Mouse (Mus musculus) central nervous system, embryonic 14 days (tissue): Measurements from ENCODE around the gene Slc51b. TPM values are rescaled to one million over a fixed set of nuclear protein-coding genes. Genes with fewer than 3 reads are reported as not detected.

Experiments used
- polyA plus RNA-seq: library from polyadenylated mRNA; depleted of rRNA; stranded (reverse); fragments of >200 nt; gene quantifications from 2 replicates; pipeline ENCODE4 v1.2.3, GENCODE M21; 2012; rRNA removed

The Slc51b gene
- polyA plus RNA-seq, result not detected in 2 replicates

GRCm38 (mm10) chr9:65422760-65423501 is at the start of gene Slc51b:
TSS of gene Slc51b (minus strand) at chr9:65422955.

GRCm38 (mm10) chr9:65460732-65461442 is 38.1 kb upstream of the Slc51b start, which contains the start of gene Spg21:
TSS of gene Spg21 (plus strand) at chr9:65460947.

GRCm38 (mm10) chr9:65435671-65436301 is 13.0 kb upstream of the Slc51b start, which contains the start of gene Mtfmt:
TSS of gene Mtfmt (plus strand) at chr9:65435782.

GRCm38 (mm10) chr9:65398279-65398678 is 24.5 kb downstream of the Slc51b start, which contains the start of gene Rasl12:
TSS of gene Rasl12 (plus strand) at chr9:65398506.

GRCm38 (mm10) chr9:65391613-65391964 is 31.2 kb downstream of the Slc51b start, which contains the start of gene Kbtbd13:
TSS of gene Kbtbd13 (minus strand) at chr9:65391652.

Other genes with a start within 250 kb of the Slc51b start
- 4.9 and 6.8 TPM in 2 replicates for gene Parp16, start 227.6 kb downstream of the Slc51b start, polyA plus RNA-seq
- gene Cilp, start 157.8 kb downstream of the Slc51b start, polyA plus RNA-seq, result 0.23 and 0.93 TPM in 2 replicates
- gene Clpx, start 128.7 kb downstream of the Slc51b start, polyA plus RNA-seq, result 21.0 and 21.8 TPM in 2 replicates
- gene Pdcd7, start 76.9 kb downstream of the Slc51b start, polyA plus RNA-seq, result 15.6 and 16.1 TPM in 2 replicates
- gene Ubap1l, start 61.9 kb downstream of the Slc51b start, polyA plus RNA-seq, result 5.6 and 6.2 TPM in 2 replicates
- gene Kbtbd13, start 31.3 kb downstream of the Slc51b start, polyA plus RNA-seq, result 0.42 and 0.75 TPM in 2 replicates
- 6.1 and 7.1 TPM in 2 replicates for gene Rasl12, start 24.4 kb downstream of the Slc51b start, polyA plus RNA-seq
- 25.3 and 27.0 TPM in 2 replicates for gene Mtfmt, start 12.8 kb upstream of the Slc51b start, polyA plus RNA-seq
- 54.4 and 58.0 TPM in 2 replicates for gene Spg21, start 38.0 kb upstream of the Slc51b start, polyA plus RNA-seq
- 1.4 and 1.9 TPM in 2 replicates for gene Ankdd1a, start 97.2 kb upstream of the Slc51b start, polyA plus RNA-seq
- gene Plekho2, start 157.1 kb upstream of the Slc51b start, polyA plus RNA-seq, result 5.5 and 8.3 TPM in 2 replicates
- 9.0 and 11.4 TPM in 2 replicates for gene Pif1, start 164.2 kb upstream of the Slc51b start, polyA plus RNA-seq
- 5.9 and 9.1 TPM in 2 replicates for gene Rbpms2, start 206.7 kb upstream of the Slc51b start, polyA plus RNA-seq
- gene Oaz2, start 245.0 kb upstream of the Slc51b start, polyA plus RNA-seq, result 204 and 216 TPM in 2 replicates